Mouse (Mus musculus) embryonic facial prominence, embryonic 10.5 days (tissue): ENCODE measurements around the gene Olfr324. TPM values are rescaled to one million over a fixed set of nuclear protein-coding genes. Genes with fewer than 3 reads are reported as not detected.

Source experiments
- DNase-seq: peaks from one replicate; pipeline ENCODE4 v3.0.0-alpha.2; 2017; ENCODE audit warnings: low spot score
- H3K27ac ChIP-seq: fragments of 300-500 bp; sonication (generic); replicated peaks from 2 replicates; pipeline ENCODE4 v1.5.1; 2016; ENCODE audit warnings: mild to moderate bottlenecking
- H3K27me3 ChIP-seq: fragments of 300-500 bp; sonication (generic); replicated peaks from 2 replicates; pipeline ENCODE4 v1.6.1; 2016; ENCODE audit warnings: low read depth, mild to moderate bottlenecking; ENCODE audit not compliant: poor library complexity, severe bottlenecking
- H3K36me3 ChIP-seq: fragments of 300-500 bp; sonication (generic); replicated peaks from 2 replicates; pipeline ENCODE4 v1.6.1; 2016; ENCODE audit warnings: mild to moderate bottlenecking, moderate library complexity
- H3K4me1 ChIP-seq: fragments of 300-500 bp; sonication (generic); 2 replicates; pipeline ENCODE4 v1.6.1; 2016
- H3K4me3 ChIP-seq: fragments of 300-500 bp; sonication (generic); 2 replicates; pipeline ENCODE4 v1.5.1; 2016; ENCODE audit warnings: mild to moderate bottlenecking, moderate library complexity
- H3K9me3 ChIP-seq: fragments of 300-500 bp; sonication (generic); 2 replicates; pipeline ENCODE4 v1.6.1; 2016; ENCODE audit warnings: mild to moderate bottlenecking
- WGBS: fragments of 180-500 bp; shearing (Covaris S2); methylation state at CpG from one replicate; pipeline ENCODE4 v1.1.7; 2016; 5-methylcytosine and 5-hydroxymethylcytosine counted together
- polyA plus RNA-seq: library from polyadenylated mRNA; unstranded; fragments of >200 nt; fragmentation: Nextera tagmentation; extraction: Ambion mirVana; gene quantifications from 2 replicates; pipeline ENCODE4 v1.2.1, GENCODE M21; 2016

The Olfr324 gene
- polyA plus RNA-seq, 1 experiment from 2014 or later: not detected

DNA sequence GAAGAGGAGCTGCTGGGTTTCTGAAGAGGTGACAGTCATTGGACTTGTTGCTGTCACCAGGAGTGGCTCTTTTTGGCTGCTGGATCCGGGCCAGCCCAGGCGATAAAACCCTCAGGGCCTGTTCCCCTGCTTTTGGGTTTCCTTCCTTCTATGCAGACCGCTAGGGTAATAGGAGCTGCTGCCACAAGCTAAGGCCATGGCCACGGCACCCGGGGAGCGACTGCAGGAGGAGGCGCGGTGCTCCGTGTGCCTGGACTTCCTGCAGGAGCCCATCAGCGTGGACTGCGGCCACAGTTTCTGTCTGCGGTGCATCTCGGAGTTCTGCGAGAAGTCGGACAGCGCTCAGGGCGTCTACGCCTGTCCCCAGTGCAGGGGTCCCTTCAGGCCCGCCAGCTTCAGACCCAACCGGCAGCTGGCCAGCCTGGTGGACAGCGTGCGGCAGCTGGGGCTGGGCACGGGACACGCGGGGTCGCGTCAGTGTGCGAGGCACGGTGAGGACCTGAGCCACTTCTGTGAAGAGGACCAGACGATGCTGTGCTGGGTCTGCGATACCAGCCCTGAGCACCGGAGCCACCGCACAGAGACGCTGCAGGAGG lies 45.5 kb downstream of the Olfr324 start, which contains the start of gene Trim58:
Gene Trim58, plus strand, starts transcription at position 194 of the 596 bp plus-strand sequence.
- peaks cover 10% of the 10 kb centered on the region for H3K4me1 ChIP-seq
- peak; percentile 56 for DNase-seq
- H3K36me3 ChIP-seq: no peaks in the 10 kb centered on the region
- no peaks in the 10 kb centered on the region for H3K9me3 ChIP-seq
- H3K4me3 ChIP-seq: peak within 1 kb of the TSS; percentile 60
- WGBS: 3% methylated on average over 34 of the region's 34 CpGs
- peaks cover 52% of the 10 kb centered on the region for H3K27me3 ChIP-seq
- peak within 1 kb of the TSS; percentile 73 for H3K27ac ChIP-seq

DNA sequence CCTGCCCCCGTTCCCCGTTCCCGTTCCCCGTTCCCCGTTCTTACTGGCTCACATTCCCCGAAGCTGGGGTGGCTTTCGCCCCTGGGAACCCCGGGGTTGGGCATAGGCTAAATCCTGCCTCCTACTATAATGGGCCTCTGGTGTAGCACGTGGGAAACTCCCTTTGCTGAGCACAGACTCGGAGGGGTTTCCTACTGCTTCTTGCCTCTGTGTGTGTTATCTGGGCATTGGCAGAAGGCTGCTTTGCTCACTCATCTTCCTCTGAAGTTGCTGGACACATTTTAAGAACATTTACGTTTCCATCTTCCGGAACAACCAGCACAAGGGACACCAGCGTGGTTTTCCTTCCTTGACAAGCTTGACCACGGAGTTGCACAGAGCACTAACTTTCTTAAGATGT lies 46.1 kb downstream of the Olfr324 start:
- 32% methylated on average over 14 of the region's 14 CpGs for WGBS
- peaks cover 52% of the 10 kb centered on the region for H3K27me3 ChIP-seq
- no peaks in the 10 kb centered on the region for H3K9me3 ChIP-seq
- no peak for DNase-seq
- H3K4me3 ChIP-seq: peak overlapping the region; percentile 60
- H3K36me3 ChIP-seq: no peaks in the 10 kb centered on the region
- H3K27ac ChIP-seq: peak overlapping the region; percentile 73; the same call in 1 of the 2 replicates
- peaks cover 10% of the 10 kb centered on the region for H3K4me1 ChIP-seq

DNA sequence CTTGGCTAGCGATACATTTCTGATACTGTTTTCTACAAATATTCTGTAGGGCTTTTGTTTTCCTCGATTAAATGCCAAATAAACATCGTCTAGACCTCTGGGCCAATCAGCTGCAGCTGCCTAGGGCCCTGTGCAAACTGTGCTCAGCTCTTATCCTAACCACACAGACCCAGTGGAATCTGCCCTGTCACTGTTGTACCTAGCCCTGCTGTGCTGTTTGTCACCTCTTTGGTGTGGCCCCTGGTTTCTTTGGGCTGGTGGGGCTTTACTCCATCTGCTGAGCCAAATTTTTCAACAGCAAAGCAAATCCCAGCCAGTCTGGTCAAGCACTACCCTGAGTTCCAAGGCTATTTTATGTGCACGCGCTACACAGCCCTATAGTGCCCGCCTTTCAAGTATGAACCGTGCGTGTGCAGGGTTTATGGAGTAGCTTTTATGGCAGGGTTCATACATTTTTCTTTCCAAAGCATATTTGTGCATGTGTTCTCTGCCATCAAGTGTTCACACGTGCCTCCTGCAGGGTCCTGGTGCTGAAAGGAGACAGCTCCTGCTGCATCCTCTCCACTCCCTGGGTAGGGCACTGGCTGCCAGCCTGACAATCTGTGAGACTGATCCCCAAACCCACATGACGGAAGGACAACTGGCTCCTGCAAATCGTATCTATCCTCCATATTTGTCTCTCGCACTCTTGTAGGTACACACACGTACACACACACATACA lies 46.9 kb downstream of the Olfr324 start:
- WGBS: 86% methylated on average over 13 of the region's 13 CpGs
- Histone ChIP-seq H3K27me3 (peaks cover 52% of the 10 kb centered on the region), H3K9me3 (no peaks in the 10 kb centered on the region), H3K36me3 (no peaks in the 10 kb centered on the region), H3K27ac (no peak overlapping the region), H3K4me1 (peaks cover 10% of the 10 kb centered on the region), H3K4me3 (no peak overlapping the region)
- DNase-seq: no peak

DNA sequence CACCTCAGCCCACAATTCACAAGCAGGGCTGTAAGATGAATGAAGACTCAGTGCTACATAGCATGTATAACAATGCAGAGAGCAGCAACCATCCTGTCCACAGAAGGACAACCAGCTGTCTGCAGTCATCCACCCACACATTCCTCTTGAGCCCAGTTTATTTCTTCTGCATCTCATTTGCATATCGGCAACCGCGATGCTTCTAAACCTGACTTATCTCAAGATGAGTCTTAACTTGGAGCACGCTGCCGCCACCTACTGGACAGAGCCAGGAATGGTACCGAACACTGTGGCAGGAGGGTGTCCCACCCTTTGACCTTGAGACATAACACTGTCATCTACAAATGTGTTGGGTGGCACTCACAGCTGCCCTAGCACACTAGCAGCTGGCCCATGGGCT lies 48.4 kb downstream of the Olfr324 start:
- H3K27ac ChIP-seq: no peak overlapping the region
- peak; percentile 45 for DNase-seq
- H3K4me1 ChIP-seq: peaks cover 10% of the 10 kb centered on the region
- 35% methylated on average over 6 of the region's 6 CpGs for WGBS
- no peaks in the 10 kb centered on the region for H3K9me3 ChIP-seq
- peaks cover 38% of the 10 kb centered on the region for H3K27me3 ChIP-seq
- H3K36me3 ChIP-seq: no peaks in the 10 kb centered on the region
- no peak overlapping the region for H3K4me3 ChIP-seq

Other genes starting within 250 kb of the Olfr324 start
- not detected in 2 replicates for gene Lypd8, start 216.1 kb upstream of the Olfr324 start, polyA plus RNA-seq
- not detected in 2 replicates for gene 1810065E05Rik, start 174.0 kb upstream of the Olfr324 start, polyA plus RNA-seq
- not detected in 2 replicates for gene Gm12253, start 162.6 kb upstream of the Olfr324 start, polyA plus RNA-seq
- gene Lypd9, start 142.2 kb upstream of the Olfr324 start, polyA plus RNA-seq: not detected in 2 replicates
- 0.10 TPM in 1 of 2 replicates, not detected in the other for gene Olfr30, start 132.8 kb upstream of the Olfr324 start, polyA plus RNA-seq
- not detected in 2 replicates for gene Olfr332, start 102.6 kb upstream of the Olfr324 start, polyA plus RNA-seq
- gene Olfr331, start 92.5 kb upstream of the Olfr324 start, polyA plus RNA-seq: not detected in 2 replicates
- gene Olfr330, start 60.3 kb upstream of the Olfr324 start, polyA plus RNA-seq: not detected in 2 replicates
- gene Olfr329-ps, start 48.7 kb upstream of the Olfr324 start, polyA plus RNA-seq: not detected in 2 replicates
- gene Olfr328, start 39.5 kb upstream of the Olfr324 start, polyA plus RNA-seq: 0.05 TPM in 2 replicates
- not detected in 2 replicates for gene Olfr224, start 24.6 kb upstream of the Olfr324 start, polyA plus RNA-seq
- not detected in 2 replicates for gene Olfr325, start 17.4 kb upstream of the Olfr324 start, polyA plus RNA-seq
- not detected in 2 replicates for gene 2210407C18Rik, start 21.0 kb downstream of the Olfr324 start, polyA plus RNA-seq
- gene Olfr323, start 35.4 kb downstream of the Olfr324 start, polyA plus RNA-seq: not detected in 2 replicates
- 0.54 and 0.62 TPM in 2 replicates for gene Trim58, start 45.4 kb downstream of the Olfr324 start, polyA plus RNA-seq
- 0.05 TPM in 1 of 2 replicates, not detected in the other for gene Olfr322, start 63.7 kb downstream of the Olfr324 start, polyA plus RNA-seq
- not detected in 2 replicates for gene Olfr320, start 86.0 kb downstream of the Olfr324 start, polyA plus RNA-seq
- gene Olfr319, start 104.0 kb downstream of the Olfr324 start, polyA plus RNA-seq: not detected in 2 replicates
- not detected in 2 replicates for gene Olfr318, start 128.9 kb downstream of the Olfr324 start, polyA plus RNA-seq
- not detected in 2 replicates for gene Olfr317, start 144.1 kb downstream of the Olfr324 start, polyA plus RNA-seq
- not detected in 2 replicates for gene Olfr316, start 157.6 kb downstream of the Olfr324 start, polyA plus RNA-seq
- not detected in 2 replicates for gene Olfr315, start 178.1 kb downstream of the Olfr324 start, polyA plus RNA-seq
- not detected in 2 replicates for gene Olfr314, start 187.8 kb downstream of the Olfr324 start, polyA plus RNA-seq
- gene Fam183b, start 206.8 kb downstream of the Olfr324 start, polyA plus RNA-seq: 1.4 and 1.6 TPM in 2 replicates
- not detected in 2 replicates for gene Olfr313, start 219.9 kb downstream of the Olfr324 start, polyA plus RNA-seq
- gene Olfr312, start 234.1 kb downstream of the Olfr324 start, polyA plus RNA-seq: not detected in 2 replicates
- gene Olfr311, start 244.1 kb downstream of the Olfr324 start, polyA plus RNA-seq: not detected in 2 replicates